Mouse (Mus musculus) E14TG2a.4 (cell line): Measurements from ENCODE around the gene Dysf.

Experiments used
- CTCF ChIP-seq: conservative IDR thresholded peaks from 2 replicates; pipeline ENCODE4 v1.5.1; 2014; ENCODE audit warnings: low read length
- NANOG ChIP-seq: IDR thresholded peaks from 2 replicates; pipeline ENCODE4 v1.6.1; 2014; ENCODE audit warnings: borderline replicate concordance, low read length, mixed read lengths

DNA sequence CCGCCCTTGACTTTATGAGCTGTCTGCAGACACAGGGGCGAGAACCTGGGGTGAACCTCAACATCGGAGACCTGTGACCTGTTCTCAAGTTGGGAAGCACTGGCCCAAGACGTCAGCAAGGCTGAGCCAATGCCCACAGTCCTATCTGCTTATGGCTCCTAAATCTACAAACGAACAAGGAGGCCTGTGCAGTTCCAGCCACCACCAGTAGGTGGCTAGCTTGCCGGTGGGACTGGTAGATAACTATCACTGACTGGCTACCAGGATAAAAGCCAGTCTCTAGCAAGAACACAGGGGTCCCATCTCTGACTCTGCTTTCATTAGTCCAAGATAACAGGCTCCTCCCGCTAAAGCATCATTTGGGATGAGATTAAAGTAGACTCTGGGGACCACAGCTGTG lies 86.6 kb downstream of the Dysf start:
- TF ChIP-seq CTCF (peak; percentile 100), NANOG (no peak)
